Mouse (Mus musculus): ENCODE results near the gene Aif1.

Aif1 gene

DNA sequence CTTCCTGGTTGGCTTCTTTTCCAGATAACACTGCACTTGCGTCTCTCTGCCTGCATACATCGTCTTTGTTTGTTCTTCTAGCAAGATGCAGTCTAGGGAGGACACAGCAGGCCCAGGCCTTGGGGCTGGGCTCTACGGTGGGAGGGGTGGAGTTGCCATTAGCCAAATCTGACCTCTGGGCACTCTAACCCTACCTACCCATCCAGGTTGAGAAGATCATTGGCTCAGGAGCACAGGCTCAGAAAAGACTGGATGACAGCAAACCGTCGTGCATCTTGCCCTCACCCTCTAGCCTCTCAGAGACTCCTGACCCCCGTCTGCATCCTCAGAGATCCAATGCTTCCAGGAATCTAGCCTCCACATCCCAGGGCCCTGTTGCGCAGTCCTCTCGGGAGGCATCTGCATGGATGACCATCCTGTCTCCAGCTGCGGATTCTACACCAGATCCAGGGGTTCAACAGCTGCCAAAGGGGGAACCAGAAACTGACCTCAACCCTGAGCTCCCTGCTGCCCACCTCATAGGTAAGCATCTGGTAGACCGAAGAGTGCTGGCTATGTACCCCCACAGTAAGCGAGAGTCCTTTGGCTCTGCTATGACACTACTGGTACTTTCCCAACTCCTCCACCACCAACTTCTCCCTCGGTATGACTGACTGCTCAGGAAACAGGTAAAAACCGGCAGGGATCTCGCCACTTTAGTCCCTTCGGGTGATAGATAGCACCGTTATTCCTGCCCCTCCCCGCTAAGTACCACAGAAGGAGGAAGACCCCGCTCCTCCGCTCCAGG, 19.2 kb upstream of the Aif1 start:
- DNase-seq (ENCODE audit: low spot score), result no peak

DNA sequence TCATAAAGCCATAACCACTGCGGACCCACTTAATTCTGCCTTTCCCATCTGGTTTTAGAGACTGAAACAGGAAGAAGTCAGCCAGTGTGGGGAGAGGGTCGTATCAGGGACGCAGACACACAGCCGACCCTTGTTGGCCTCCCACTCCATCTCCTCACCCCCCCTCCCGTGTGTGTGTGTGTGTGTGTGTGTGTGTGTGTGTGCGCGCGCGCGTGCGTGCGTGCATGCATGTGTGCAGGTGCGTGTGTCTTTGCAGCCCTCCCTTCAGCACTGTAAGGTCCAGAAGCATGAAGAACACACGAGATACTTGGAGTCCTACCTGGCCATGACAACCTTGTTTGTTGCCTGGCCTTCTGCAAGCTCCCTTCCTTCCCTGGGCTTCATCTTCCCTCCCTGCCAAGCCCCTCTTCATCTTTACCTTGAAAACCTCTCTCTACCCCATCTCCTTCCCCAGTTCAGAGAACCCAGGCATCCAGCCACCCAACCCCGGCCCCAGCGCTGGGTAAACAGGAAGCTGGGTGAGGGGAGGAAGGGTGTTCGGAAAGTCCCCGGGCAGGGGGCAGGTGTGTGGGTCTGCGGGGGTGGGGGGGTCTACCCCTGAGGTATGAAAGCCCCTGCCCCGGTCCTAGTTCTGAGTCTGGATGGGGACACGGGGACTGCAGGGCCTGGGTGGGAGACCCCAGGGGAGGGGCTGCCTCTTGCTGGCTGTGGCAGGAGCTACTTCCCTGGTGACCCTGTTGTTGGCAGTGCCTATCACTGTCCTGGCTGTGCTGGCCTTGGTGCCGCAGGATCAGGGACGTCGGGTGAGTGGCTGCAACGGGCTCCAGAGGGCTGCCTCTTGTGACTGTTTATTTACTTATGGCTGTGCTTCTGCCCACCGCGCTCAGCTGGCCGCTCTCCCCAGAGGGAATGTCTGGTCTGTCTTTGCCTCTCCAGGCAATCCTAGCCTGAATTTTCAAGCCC, 18.3 kb upstream of the Aif1 start, which contains the start of gene Ltb:
TSS of gene Ltb (plus strand) at position 559 of the 963 bp plus-strand sequence.
- DNase-seq (ENCODE audit: low spot score), result no peak

DNA sequence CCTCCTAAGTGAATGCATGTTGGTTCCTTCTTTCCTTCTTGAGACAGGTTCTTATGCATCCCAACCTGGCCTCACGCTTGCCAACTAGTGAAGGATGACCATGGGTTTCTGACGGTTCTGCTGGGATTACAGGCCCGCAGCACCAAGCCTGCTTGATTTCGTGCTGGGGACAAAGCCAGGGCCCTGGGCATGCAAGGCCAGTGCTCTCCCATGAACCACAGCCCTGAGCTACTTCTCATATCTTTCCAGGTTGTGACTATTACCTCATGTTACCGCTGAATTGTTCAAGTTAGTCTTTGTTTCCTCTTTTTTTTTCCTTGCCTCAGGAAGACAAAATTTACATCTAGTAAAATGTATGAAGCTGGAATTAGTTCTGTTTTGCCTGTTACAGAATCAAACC, 17.1 kb upstream of the Aif1 start:
- DNase-seq (ENCODE audit: low spot score), result no peak

DNA sequence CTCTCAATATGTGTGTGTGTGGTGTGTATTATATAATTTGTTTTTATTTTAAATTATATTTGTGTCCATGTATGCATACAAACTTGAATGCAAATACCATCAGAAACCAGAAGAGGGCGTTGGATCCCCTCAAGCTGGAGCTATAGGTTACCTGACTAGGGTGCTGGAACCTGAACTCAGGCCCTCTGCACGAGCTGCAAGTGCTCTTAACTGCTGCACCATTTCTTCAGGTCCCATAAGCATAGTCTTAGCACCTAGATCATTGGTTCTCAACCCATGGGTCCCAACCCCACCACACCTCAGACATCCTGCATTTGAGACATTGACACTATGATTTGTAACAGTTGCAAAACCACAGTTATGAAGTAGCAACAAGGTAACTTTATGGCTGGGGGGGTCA, 15.9 kb upstream of the Aif1 start:
- no peak for DNase-seq (ENCODE audit: low spot score)

DNA sequence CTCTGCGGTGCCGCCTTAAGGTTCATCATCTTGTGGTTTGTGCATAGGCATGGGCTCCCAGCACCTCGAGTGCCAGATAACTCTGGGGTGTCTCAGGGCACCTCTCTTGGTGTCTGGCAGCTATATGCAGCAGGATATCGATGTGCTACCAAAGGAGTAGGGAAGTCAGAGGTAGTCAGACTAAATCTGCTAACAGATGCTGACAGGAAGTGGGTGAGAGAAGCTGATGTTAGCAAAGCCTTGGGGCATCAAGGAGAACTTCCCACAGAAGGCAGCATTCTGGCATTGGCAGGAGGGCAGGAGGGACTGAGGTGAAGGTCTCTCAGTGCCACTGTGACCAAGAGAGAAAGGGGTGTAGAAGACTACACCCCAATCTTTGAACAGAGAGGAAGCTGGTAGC, 14.2 kb upstream of the Aif1 start:
- DNase-seq (ENCODE audit: low spot score), result no peak

DNA sequence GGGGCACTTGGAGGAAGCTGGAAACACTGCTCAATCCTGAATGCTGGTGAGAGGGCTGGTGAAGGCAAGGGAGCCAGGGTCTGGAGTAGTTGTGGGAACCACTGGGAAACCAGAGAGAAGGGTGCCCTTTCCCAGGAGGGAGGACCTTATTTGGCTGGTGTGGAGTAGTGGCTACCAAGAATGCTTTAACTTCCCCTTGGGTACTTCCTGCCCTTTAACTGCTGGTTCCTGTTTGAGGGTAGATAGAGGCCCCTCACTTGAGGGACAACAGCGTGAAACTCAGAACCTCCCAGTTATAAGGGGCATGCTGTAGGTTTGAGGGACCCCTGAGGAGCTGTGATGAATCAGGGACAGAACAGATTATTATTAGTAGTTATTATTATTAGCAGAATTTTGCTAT, 13.3 kb upstream of the Aif1 start:
- DNase-seq (ENCODE audit: low spot score), result no peak

DNA sequence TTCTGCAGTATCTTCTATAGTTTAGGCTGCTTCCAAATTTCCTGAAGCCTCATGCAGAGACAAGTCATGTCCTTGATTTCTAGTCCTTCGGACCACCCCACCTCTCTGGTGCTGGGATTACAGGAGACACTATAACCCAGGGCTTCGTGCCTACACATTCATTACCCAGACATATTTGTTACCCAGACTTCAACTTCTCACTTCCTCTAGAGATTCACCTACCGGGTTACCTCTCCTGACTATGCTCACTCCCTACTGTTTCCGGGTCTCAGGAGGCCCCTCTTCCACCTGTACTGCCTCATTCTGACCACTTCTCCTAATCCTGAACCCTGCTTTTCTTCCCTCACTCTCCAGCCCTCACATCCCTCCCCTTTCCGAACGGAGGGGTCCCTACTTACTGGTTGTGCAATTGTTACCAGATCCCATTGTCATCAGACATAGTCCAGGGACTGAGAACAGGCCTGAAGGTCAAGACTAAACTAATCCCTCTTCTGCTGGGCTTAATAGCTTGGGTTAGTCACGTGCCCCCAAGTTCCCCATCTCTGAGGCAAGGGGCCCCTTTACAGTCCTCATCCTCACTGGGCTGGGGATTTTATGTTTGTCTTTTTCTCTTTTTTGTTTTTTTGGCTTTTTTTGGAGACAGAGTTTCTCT, 12.2 kb upstream of the Aif1 start, which contains the start of gene Lst1:
TSS of gene Lst1 (minus strand) at position 481 of the 652 bp plus-strand sequence.
- DNase-seq (ENCODE audit: low spot score), result no peak

DNA sequence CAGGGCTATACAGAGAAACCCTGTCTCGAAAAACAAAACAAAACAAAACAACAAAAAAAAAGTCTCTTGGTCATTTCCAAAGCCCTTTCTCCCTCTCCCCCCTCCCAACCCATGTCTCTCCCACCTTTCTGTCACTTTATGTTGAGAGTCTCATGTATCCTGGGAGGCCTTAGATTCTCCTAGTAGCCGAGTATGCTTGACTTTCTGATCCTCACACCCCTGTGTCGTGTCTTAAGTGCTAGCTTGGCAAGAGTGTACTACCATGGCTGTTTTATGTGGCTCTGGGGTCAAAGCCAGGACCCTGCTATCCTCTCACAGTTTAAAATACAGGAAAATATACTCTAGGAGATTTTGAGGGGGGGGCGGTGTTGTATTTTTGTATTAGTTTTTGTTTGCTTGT, 11.5 kb upstream of the Aif1 start:
- no peak for DNase-seq (ENCODE audit: low spot score)

DNA sequence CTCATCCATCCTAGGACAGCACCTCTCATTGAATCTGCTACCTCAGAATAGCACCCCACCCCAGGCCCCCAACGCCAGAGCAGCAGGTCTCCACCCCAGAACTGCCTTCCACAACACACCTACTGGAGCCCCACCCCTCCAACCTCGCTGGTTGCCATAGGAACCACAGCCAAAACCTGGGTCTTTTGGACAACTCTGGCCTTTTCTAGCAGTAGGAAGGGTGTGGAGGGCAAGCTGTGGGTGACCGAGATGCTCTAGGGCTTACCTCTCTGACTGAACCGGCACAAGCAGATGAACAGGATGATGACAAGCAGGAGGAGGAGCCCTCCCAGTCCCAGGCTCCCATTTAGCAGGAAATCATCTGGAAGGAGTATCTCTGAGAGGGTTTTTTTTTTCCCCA, 10.8 kb upstream of the Aif1 start:
- no peak for DNase-seq (ENCODE audit: low spot score)

DNA sequence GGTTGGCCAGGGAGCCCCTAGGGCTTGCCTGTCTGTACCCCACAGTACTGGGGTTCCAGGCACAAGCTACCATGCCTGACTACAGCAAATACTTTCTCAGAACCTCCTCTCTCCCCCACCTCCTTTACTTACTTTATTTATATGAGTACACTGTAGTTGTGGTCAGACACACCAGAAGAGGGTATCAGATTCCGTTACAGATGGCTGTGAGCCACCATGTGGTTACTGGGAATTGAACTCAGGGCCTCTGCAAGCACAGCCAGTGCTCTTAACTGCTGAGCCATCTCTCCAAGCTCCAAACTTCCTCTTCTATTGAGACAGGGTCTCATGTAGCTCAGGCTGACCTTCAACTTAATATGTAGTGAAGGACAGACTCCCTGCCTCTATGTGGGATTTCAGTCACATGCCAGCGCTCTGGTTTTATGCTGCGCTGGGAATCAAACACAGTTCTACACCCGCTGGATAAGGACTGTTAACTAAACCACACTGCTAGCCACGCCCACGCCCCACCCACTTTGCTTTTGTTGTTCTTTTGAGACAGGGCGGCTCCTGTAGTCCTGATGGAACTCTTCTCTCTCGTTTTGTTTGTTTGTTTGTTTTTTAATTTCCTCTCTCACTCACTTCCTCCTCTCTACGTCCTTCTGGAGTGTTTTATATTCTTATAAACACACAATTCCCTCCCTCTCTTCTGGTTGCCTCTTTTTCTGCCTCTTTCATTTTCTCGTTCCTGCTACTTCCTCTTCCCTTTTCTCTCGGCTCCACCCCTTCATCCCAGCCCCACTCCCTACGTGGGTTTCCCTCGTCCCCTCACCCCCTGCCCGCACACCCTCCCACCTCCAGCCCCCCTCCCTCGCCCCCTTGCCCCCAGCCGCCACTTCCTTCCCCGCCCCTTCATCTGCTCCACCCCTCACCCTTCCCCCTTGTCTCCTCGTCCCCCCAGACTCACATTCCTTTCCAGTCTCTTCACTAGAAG, 10.1 kb upstream of the Aif1 start:
- DNase-seq (ENCODE audit: low spot score), result no peak

DNA sequence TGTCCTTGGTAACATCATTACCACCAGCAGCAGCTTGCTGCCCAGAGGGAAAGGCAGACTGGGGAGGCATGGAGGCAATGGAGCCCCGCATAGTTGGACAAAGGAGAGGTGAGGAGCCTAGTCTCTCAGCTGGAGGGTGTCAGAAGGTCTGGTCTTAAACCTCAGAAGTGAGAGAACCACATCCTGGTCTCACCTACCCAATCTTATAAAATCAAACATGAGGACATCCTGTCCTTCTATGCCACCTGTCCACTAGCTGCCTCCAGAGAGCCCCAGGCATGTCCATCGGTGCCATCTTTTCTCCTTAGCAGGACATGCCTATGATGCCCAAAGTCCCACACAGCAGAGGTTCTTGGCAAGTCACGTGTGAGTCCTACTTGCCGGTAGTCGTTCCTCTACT, 4.2 kb upstream of the Aif1 start:
- DNase-seq (ENCODE audit: low spot score), result no peak

DNA sequence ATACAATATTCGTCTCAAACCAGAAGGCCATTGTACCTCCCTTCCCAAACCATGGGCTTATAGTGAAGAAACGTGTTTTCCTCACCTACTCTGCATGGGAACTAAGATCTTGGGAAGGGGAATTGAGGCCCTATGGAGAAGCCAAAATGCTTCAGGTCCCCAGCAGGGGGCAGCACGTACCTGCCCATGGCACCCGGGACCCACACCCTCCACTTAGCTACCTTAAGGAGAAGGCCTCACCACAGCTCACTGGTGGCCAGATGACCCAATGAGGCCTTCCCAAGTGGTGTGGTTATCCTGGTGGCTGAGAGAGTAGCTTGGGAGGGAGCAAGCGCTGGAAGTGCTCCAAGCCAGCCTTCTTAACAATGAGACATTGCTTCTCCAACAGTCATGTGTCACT, 2.7 kb upstream of the Aif1 start:
- no peak for DNase-seq (ENCODE audit: low spot score)

DNA sequence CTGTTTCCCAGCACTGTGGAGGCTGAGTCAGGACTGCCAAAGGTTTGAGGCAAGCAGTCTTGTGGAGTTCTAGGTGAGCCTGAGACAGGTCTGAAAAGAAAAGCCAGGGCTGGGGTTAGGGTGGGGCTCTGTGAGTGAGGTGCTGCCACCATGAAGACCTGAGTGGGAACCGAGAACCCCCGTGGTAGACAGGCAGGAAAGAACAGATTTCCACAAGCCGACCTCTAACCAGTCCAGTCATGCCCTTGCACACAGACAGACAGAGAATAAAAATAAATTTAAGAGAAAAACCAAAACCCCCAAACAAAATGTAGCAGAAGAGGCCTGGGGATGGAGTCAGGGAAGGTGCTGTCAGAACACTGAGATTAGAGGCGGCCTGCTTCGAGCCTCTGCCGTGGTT, 486 bp downstream of the Aif1 start:
- no peak for DNase-seq (ENCODE audit: low spot score)

DNA sequence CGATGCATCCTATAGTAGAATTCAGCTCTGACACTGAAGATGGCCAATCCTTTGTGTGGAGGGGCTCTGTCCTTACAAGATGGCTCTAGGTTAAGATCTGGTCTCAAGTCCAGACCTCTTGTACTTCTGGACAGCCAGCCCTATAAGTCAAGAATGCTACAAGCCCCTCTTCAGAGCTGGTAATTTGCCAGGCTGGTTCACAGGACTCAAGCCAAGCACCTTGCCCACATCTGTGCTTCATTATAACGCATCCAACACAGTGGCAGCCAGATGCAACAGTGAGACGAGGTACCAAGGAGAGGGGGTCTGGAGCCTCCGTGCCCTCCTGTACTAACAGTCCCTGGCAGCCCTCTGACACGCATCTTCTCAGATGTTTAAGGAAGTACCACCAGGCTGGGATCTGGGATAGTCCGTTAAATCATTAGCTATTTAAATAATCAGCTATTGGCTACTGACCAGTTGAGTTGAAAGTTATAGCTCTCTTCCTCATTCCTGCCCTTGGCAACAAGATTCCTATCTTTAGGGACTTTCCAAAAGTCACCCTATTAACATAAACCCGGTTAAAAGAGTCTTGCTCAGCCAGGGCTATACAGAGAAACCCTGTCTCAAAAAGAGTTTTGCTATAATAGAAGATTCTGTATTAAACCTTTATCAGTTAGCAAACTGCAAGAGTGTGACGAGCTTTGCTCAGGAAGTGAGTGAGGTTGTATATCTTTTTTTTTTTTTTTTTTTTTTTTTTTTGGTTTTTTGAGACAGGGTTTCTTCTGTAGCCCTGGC, 1.5 kb downstream of the Aif1 start:
- no peak for DNase-seq (ENCODE audit: low spot score)

DNA sequence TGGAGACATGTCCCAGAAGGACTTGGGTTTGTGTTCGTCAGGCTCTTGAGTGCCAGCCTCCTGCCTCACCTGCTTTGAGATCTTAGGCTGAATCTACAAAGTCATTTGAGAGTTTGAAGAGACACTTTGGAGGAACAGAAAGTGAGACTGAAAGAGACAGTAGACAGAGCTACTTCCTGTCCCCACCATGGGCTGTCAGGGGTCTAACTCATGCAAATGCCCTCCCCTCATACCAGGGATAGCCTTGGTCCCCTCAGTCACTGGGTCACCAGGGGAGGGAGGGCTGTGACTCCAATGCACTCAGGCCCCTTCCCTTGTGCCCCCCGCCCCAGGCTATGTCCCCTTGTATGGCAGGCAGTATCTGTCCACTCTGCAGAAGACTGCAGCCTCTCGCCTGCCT, 2.5 kb downstream of the Aif1 start:
- DNase-seq (ENCODE audit: low spot score), result no peak

DNA sequence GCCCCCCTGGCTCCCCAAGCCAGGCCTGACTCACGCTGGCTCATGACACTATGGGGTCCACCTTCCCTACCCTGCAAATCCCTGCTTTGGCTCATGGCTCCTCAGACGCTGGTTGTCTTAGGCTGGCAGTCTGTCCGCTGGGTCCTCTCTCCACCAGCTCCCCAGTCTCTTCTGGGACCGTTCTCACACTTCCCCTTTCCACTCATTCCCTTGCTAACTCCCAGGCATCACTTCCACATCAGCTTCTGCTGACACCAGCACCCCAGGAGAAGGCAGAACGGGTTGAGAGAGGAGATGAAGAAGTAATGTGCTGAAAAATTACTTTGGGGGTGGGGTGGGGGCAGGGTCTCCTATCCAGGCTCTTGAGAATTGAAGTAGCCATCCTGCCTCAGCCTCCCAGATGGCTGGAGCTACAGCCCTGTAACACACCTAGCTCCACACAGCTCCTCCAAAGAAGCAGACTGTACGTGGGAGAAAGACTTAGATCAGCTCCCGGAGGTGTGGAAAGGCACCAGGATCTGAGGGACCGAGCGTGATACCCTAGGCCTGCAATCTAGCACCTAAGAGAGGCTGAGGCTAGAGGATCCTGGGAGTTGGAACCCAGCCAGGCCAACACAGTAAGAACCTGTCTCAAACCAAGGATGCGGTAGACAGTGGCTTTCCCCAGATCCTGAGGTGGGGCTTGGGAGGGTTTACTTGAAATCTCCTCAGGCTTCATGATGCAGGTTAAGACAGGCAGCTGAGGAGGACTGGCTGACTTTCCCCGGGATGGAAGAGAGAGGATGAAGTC, 3.2 kb downstream of the Aif1 start:
- DNase-seq (ENCODE audit: low spot score), result no peak

DNA sequence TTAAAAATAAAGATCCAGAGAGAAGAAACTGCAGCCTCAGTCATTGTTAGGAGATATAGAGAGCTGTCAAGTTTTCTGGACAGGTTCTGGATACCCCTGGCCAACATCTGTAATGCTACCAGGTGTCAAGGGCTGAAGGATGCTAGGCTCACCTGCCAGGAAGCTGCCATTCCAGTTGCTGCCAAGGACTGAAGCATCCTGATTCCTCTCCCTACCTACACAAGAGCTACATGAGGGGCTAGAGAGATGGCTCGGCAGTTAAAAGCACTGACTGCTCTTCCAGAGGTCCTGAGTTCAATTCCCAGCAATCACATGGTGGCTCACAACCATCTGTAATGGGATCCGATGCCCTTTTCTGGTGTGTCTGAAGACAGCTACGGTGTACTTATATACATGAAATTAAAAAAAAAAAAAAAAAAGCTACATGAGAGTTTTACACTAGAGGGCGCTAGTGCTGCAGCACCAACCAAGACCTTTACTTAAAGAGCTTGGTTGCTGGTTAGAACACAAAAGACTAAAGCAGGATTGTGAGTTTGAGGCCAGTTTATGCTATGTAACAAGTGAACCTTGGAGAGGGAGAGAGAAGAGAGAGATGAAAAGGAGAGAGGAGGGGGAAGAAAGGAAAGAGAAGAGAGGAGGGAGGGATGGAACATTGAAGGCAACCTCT, 7.2 kb downstream of the Aif1 start:
- DNase-seq (ENCODE audit: low spot score), result no peak

DNA sequence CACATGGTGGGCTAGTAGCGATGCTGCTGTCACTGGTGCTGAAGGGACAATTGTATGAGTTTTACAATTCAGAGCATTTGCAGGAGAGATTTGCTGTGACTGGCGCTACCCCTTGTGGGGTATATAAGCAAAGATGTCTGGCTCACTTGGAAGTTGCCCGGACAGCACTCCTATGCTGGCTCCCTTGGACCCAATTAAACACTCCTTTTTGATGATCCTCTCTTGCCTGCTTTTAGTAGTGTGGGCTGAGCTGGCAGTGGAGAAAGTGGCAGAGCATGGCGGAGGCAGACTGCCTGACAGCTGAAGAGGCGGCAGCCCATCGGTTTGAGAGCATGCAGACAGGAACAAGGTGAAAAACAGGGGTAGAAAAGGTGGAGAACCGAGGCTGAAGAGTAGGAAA, 8.1 kb downstream of the Aif1 start:
- no peak for DNase-seq (ENCODE audit: low spot score)

DNA sequence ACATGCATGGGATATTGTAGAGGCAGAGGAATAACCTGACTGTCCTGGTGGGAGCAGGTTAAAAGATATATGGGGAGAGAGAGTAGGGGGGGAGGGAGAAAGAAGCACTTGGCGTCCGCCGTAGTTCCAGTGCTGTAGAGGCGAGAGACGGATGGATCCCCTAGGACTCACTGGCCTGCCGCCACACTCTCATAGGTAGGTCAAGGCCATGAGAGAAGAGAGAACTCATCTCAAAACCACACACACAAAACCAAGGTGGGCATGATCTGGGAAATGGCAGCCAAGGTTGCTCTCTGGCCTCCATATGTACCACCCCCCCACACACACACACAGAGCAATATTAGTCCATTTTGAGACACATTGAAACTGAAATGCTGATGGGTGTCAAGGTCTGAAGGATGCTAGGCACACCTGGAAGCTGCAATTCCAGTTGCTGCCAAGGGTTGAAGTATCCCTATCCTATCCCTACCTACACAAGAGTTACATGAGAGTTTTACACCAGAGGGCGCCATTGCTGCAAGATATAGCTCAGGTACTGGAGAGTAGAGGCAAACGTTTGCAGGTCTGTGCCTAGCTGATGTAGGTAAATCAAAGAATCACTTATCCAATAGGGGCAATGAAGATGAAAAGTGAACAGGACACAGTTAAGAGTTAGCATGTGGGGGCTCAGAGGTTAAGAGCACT, 9.4 kb downstream of the Aif1 start:
- no peak for DNase-seq (ENCODE audit: low spot score)
